Mouse (Mus musculus) heart, adult 2 months (tissue): Measurements from ENCODE around the gene 4930430F08Rik. TPM values are rescaled to one million over a fixed set of nuclear protein-coding genes. Genes with fewer than 3 reads are reported as not detected.

Experiments
- DNase-seq, 2 experiments: peaks; one replicate each; pipeline ENCODE4 v3.0.0; 2021
- H3K27ac ChIP-seq: fragments of 200-600 bp; 2 replicates; pipeline ENCODE4 v1.8.1; 2022
- H3K27me3 ChIP-seq: fragments of 200-500 bp; 2 replicates; pipeline ENCODE4 v1.6.1; 2012; ENCODE audit warnings: mild to moderate bottlenecking, low read length, inconsistent platforms, mixed read lengths; ENCODE audit not compliant: control insufficient read depth, insufficient read depth
- H3K36me3 ChIP-seq: fragments of 200-500 bp; 2 replicates; pipeline ENCODE4 v1.6.1; 2012; ENCODE audit warnings: low read length, inconsistent platforms; ENCODE audit not compliant: control insufficient read depth, insufficient read depth
- H3K4me1 ChIP-seq: fragments of 200-500 bp; 2 replicates; pipeline ENCODE4 v1.6.1; 2011; ENCODE audit warnings: low read length; ENCODE audit not compliant: control insufficient read depth, insufficient read depth
- H3K4me3 ChIP-seq: fragments of 200-600 bp; 2 replicates; pipeline ENCODE4 v1.8.1; 2022
- H3K79me2 ChIP-seq: fragments of 200-500 bp; replicated peaks from 2 replicates; pipeline ENCODE4 v1.6.1; 2012; ENCODE audit warnings: mild to moderate bottlenecking, inconsistent platforms, low read length, moderate library complexity, mixed read lengths; ENCODE audit not compliant: control insufficient read depth, insufficient read depth
- H3K9ac ChIP-seq: fragments of 200-500 bp; 2 replicates; pipeline ENCODE4 v1.6.1; 2012; ENCODE audit warnings: low read depth, mild to moderate bottlenecking, control low read depth, inconsistent platforms, low read length, mixed read lengths
- CTCF ChIP-seq: fragments of 200-600 bp; IDR thresholded peaks from 2 replicates; pipeline ENCODE4 v1.8.1; 2022; ENCODE audit warnings: antibody characterized with exemption, mild to moderate bottlenecking, moderate library complexity
- POLR2A ChIP-seq: fragments of 200-500 bp; IDR thresholded peaks from 2 replicates; pipeline ENCODE4 v1.6.1; 2011; ENCODE audit warnings: mild to moderate bottlenecking, low read depth, low read length, control low read depth; ENCODE audit not compliant: insufficient read depth
- WGBS: fragments of 180-500 bp; shearing (Covaris S2); methylation state at CpG from one replicate; pipeline ENCODE4 v1.1.7; 2018; 5-methylcytosine and 5-hydroxymethylcytosine counted together
- intact Hi-C: fragments of 180-260 bp; cut with DNase I; formaldehyde crosslinking; loops from one replicate; pipeline ENCODE4 v1.15.1; 2025
- polyA plus RNA-seq: library from polyadenylated mRNA; depleted of rRNA; stranded (reverse); fragments of >200 nt; gene quantifications from 2 replicates; pipeline ENCODE4 v1.2.3, GENCODE M21; 2012; rRNA removed
- total RNA-seq, 2 experiments: library from RNA; stranded (reverse); gene quantifications; 2 replicates each; pipeline ENCODE4 v1.2.3; 2021

The 4930430F08Rik gene
- total and polyA plus RNA-seq, 3 experiments, result 5.2 to 5.3 (median 5.3) TPM

DNA sequence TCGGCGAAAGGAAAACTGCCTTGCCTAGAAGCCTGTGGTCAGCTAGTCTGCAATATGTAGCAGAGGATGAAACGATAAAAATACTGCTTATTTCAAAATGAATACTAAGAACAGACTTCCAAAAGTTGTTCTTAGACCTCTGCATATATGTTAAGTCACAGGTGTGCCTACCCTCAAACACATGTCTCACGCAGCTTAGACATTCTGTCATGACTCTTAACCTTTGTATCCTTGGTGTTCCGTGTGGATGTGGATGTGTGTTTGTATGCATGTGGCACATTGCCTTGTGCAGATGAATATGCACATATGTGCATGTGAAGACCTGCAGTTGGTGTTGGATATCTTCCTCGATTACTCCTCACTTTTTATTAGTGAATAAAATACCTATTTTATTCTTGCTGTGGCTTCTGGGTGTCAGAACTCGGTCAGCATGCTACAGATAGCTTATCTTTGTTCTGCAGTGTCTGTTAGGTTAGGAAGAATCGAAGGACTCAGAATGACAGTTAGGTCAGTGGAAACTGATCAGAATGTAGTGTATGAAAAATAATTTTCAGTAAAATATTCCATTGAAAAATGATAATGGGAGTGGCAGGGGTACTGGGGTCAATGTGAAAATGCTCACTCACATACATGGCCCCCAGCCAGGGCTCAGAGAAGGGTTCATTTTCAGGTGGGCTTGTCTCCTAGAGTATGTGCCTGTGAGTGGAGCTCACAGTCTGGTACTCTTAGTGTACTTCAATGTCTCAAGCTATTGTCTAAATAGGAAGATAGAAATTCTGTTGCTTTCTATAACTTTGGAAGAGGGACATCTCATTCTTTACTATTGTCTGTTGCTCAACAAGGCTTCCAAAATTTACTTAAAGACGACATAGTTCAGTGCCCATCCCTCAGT, 65.5 kb downstream of the 4930430F08Rik start:
- 86% methylated on average over 9 of the region's 9 CpGs for WGBS
- H3K4me1 ChIP-seq, result no peaks in the 10 kb centered on the region
- H3K36me3 ChIP-seq, result no peaks in the 10 kb centered on the region
- H3K79me2 ChIP-seq, result no peaks in the 10 kb centered on the region
- no peak overlapping the region for H3K27ac ChIP-seq
- no peak for TF ChIP-seq POLR2A
- DNase-seq, result no peak
- H3K27me3 ChIP-seq, result no peaks in the 10 kb centered on the region
- intact Hi-C loops, result no loop called here
- no peak overlapping the region for H3K9ac ChIP-seq
- no peak overlapping the region for H3K4me3 ChIP-seq

DNA sequence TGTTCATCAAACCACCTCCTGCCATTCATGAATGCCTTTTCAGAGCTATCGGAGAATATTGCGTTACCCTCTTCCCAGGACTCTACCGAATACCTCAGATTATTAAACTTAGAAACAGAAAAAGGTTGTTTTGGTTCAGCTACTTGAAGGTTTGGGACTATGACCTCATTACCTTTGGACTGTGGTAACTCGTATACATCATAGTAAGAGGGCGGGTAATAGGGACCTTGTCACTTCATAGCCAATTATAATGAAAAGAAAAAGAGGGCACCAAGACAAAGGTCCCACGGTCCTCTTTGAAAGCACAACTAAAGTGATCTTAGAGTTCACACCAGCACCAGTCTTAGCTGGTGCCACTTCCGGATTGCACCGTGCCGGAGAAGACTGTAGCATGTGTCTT, 67.9 kb downstream of the 4930430F08Rik start:
- intact Hi-C loops, result no loop called here
- no peak for DNase-seq
- Histone ChIP-seq H3K4me1 (no peaks in the 10 kb centered on the region), H3K79me2 (no peaks in the 10 kb centered on the region), H3K4me3 (no peak overlapping the region), H3K27ac (no peak overlapping the region), H3K36me3 (no peaks in the 10 kb centered on the region), H3K27me3 (no peaks in the 10 kb centered on the region), H3K9ac (no peak overlapping the region)
- WGBS, result 95% methylated on average over 9 of the region's 9 CpGs
- TF ChIP-seq CTCF, result no peak

Other genes with a start within 250 kb of the 4930430F08Rik start
- not detected for gene Gm4302, start 249.6 kb downstream of the 4930430F08Rik start, total RNA-seq
- not detected in 2 replicates for gene Gm4302, start 249.6 kb downstream of the 4930430F08Rik start, polyA plus RNA-seq
- gene Gm4303, start 244.5 kb downstream of the 4930430F08Rik start, total RNA-seq, result not detected
- gene Gm4303, start 244.5 kb downstream of the 4930430F08Rik start, polyA plus RNA-seq, result not detected in 2 replicates
- not detected for gene Gm4305, start 239.3 kb downstream of the 4930430F08Rik start, total RNA-seq
- gene Gm4305, start 239.3 kb downstream of the 4930430F08Rik start, polyA plus RNA-seq, result not detected in 2 replicates
- gene Gm4307, start 229.1 kb downstream of the 4930430F08Rik start, total RNA-seq, result not detected
- gene Gm4307, start 229.1 kb downstream of the 4930430F08Rik start, polyA plus RNA-seq, result not detected in 2 replicates
- not detected for gene Gm4312, start 207.9 kb downstream of the 4930430F08Rik start, total RNA-seq
- gene Gm4312, start 207.9 kb downstream of the 4930430F08Rik start, polyA plus RNA-seq, result not detected in 2 replicates
- gene Tmtc3, start 103.1 kb downstream of the 4930430F08Rik start, total RNA-seq, result 10 to 100 TPM; 14.0 to 14.6 TPM
- 4.8 and 10.8 TPM in 2 replicates for gene Tmtc3, start 103.1 kb downstream of the 4930430F08Rik start, polyA plus RNA-seq
- 1 to 10 TPM; 4.1 to 4.6 TPM for gene Cep290, start 102.9 kb downstream of the 4930430F08Rik start, total RNA-seq
- 0.21 and 0.73 TPM in 2 replicates for gene Cep290, start 102.9 kb downstream of the 4930430F08Rik start, polyA plus RNA-seq
- gene 1700017N19Rik, start 61 bp upstream of the 4930430F08Rik start, total RNA-seq, result not detected
- not detected in 2 replicates for gene 1700017N19Rik, start 61 bp upstream of the 4930430F08Rik start, polyA plus RNA-seq